Mouse (Mus musculus) hindbrain, embryonic 11.5 days (tissue): ENCODE measurements around the gene Herc6. TPM values are rescaled to one million over a fixed set of nuclear protein-coding genes. Genes with fewer than 3 reads are reported as not detected.
A peak's percentile ranks its signal among the peaks of the same experiment; 100 is the strongest.
"Not testable (repeated sequence)": the region's sequence is repeated elsewhere in the genome, so short reads cannot be mapped to it uniquely, and the experiment has no call there.

Source experiments
- ATAC-seq: fragments of 200-750 bp; cut with Nextera tagmentation; 2 replicates; pipeline ENCODE4 v1.8.0; 2017; ENCODE audit warnings: mild to moderate bottlenecking, moderate TSS enrichment, moderate library complexity; ENCODE audit not compliant: low FRiP score
- DNase-seq: peaks from one replicate; pipeline ENCODE4 v3.0.0-alpha.2; 2015; ENCODE audit warnings: low spot score
- H3K27ac ChIP-seq: fragments of 300-500 bp; sonication (generic); 2 replicates; pipeline ENCODE4 v1.5.1; 2014; ENCODE audit warnings: mild to moderate bottlenecking, low read depth, low read length
- H3K27me3 ChIP-seq: fragments of 300-500 bp; sonication (generic); 2 replicates; pipeline ENCODE4 v1.6.1; 2014; ENCODE audit warnings: mild to moderate bottlenecking, low read length, moderate library complexity, mixed read lengths; ENCODE audit not compliant: control insufficient read depth, insufficient read depth
- H3K36me3 ChIP-seq: fragments of 300-500 bp; sonication (generic); 2 replicates; pipeline ENCODE4 v1.6.1; 2014; ENCODE audit warnings: mild to moderate bottlenecking, low read length, moderate library complexity, mixed read lengths; ENCODE audit not compliant: control insufficient read depth, insufficient read depth
- H3K4me1 ChIP-seq: fragments of 300-500 bp; sonication (generic); replicated peaks from 2 replicates; pipeline ENCODE4 v1.6.1; 2014; ENCODE audit warnings: low read length, mixed read lengths; ENCODE audit not compliant: control insufficient read depth, insufficient read depth
- H3K4me2 ChIP-seq: fragments of 300-500 bp; sonication (generic); replicated peaks from 2 replicates; pipeline ENCODE4 v1.6.1; 2014; ENCODE audit warnings: mild to moderate bottlenecking, low read depth, low read length
- H3K4me3 ChIP-seq: fragments of 300-500 bp; sonication (generic); 2 replicates; pipeline ENCODE4 v1.5.1; 2014; ENCODE audit warnings: low read depth, low read length
- H3K9ac ChIP-seq: fragments of 300-500 bp; sonication (generic); 2 replicates; pipeline ENCODE4 v1.6.1; 2014; ENCODE audit warnings: low read depth, low read length
- H3K9me3 ChIP-seq: fragments of 300-500 bp; sonication (generic); 2 replicates; pipeline ENCODE4 v1.6.1; 2016; ENCODE audit warnings: low read length; ENCODE audit not compliant: control insufficient read depth
- WGBS: fragments of 180-500 bp; shearing (Covaris S2); extraction: QIAGEN DNeasy Blood & Tissue Kit; methylation state at CpG from one replicate; pipeline ENCODE4 v1.1.7; 2014; 5-methylcytosine and 5-hydroxymethylcytosine counted together
- polyA plus RNA-seq: library from polyadenylated mRNA; unstranded; fragments of >200 nt; fragmentation: Nextera tagmentation; extraction: Ambion mirVana; gene quantifications from 2 replicates; pipeline ENCODE4 v1.2.1, GENCODE M21; 2014

Herc6 gene
- polyA plus RNA-seq, 1 experiment from 2014 or later, result 1.2 TPM

- Histone ChIP-seq H3K4me3 (peak overlapping the region; percentile 67), H3K36me3 (no peaks in the 10 kb centered on the region), H3K9me3 (no peaks in the 10 kb centered on the region), H3K9ac (peak overlapping the region; percentile 47), H3K27me3 (no peaks in the 10 kb centered on the region), H3K4me1 (0 out of 2 replicates have a peak, but pooled peaks cover 2% of the 10 kb centered on the region), H3K27ac (peak overlapping the region; percentile 17; the same call in 1 of the 2 replicates), H3K4me2 (peak overlapping the region; percentile 50)
- WGBS, result 26% methylated on average over 14 of the region's 14 CpGs
- ATAC-seq (peak; percentile 66), DNase-seq (no peak)
Measured at GRCm38 (mm10) chr6:57535971-57536669, 44.7 kb upstream of the Herc6 start.

GRCm38 (mm10) chr6:57537887-57538286, 42.9 kb upstream of the Herc6 start:
- Histone ChIP-seq H3K4me1 (0 out of 2 replicates have a peak, but pooled peaks cover 2% of the 10 kb centered on the region), H3K9ac (no peak overlapping the region), H3K36me3 (no peaks in the 10 kb centered on the region), H3K4me2 (no peak overlapping the region), H3K4me3 (no peak overlapping the region), H3K27ac (no peak overlapping the region), H3K27me3 (no peaks in the 10 kb centered on the region), H3K9me3 (no peaks in the 10 kb centered on the region)
- DNase-seq (no peak), ATAC-seq (no peak)
- WGBS, result 87% methylated on average over 5 of the region's 5 CpGs

- no peak overlapping the region for H3K27ac ChIP-seq
- H3K4me3 ChIP-seq, result no peak overlapping the region
- H3K27me3 ChIP-seq, result no peaks in the 10 kb centered on the region
- 80% methylated on average over 5 of the region's 5 CpGs for WGBS
- no peak for DNase-seq
- H3K9me3 ChIP-seq, result no peaks in the 10 kb centered on the region
- H3K9ac ChIP-seq, result no peak overlapping the region
- no peaks in the 10 kb centered on the region for H3K36me3 ChIP-seq
- ATAC-seq, result no peak
- no peaks in the 10 kb centered on the region for H3K4me1 ChIP-seq
- no peak overlapping the region for H3K4me2 ChIP-seq
Measured at GRCm38 (mm10) chr6:57540950-57541498, 39.8 kb upstream of the Herc6 start.

- Histone ChIP-seq H3K4me2 (no peak overlapping the region), H3K36me3 (no peaks in the 10 kb centered on the region), H3K9ac (no peak overlapping the region), H3K4me1 (no peaks in the 10 kb centered on the region), H3K4me3 (no peak overlapping the region), H3K27me3 (no peaks in the 10 kb centered on the region), H3K27ac (no peak overlapping the region), H3K9me3 (no peaks in the 10 kb centered on the region)
- DNase-seq (no peak), ATAC-seq (no peak)
- WGBS, result 91% methylated on average over 1 of the region's 1 CpGs
Measured at GRCm38 (mm10) chr6:57541737-57542335, 39.0 kb upstream of the Herc6 start.

GRCm38 (mm10) chr6:57543591-57543990, 37.2 kb upstream of the Herc6 start:
- DNase-seq, H3K27me3 ChIP-seq, ATAC-seq, H3K9me3 ChIP-seq, H3K9ac ChIP-seq, H3K4me1 ChIP-seq, H3K36me3 ChIP-seq, H3K4me2 ChIP-seq, H3K4me3 ChIP-seq, H3K27ac ChIP-seq: not testable (repeated sequence)

- Histone ChIP-seq H3K4me3 (no peak overlapping the region), H3K4me1 (no peaks in the 10 kb centered on the region), H3K27me3 (no peaks in the 10 kb centered on the region), H3K9ac (no peak overlapping the region), H3K27ac (no peak overlapping the region), H3K9me3 (no peaks in the 10 kb centered on the region), H3K36me3 (no peaks in the 10 kb centered on the region), H3K4me2 (no peak overlapping the region)
- ATAC-seq, result no peak
- 70% methylated on average over 2 of the region's 2 CpGs for whole genome bisulfite sequencing
- no peak for DNase-seq
Measured at GRCm38 (mm10) chr6:57544866-57545265, 35.9 kb upstream of the Herc6 start.

GRCm38 (mm10) chr6:57551211-57551796, 29.5 kb upstream of the Herc6 start:
- H3K36me3 ChIP-seq, result no peaks in the 10 kb centered on the region
- no peaks in the 10 kb centered on the region for H3K27me3 ChIP-seq
- 78% methylated on average over 3 of the region's 3 CpGs for WGBS
- H3K27ac ChIP-seq, result no peak overlapping the region
- H3K9me3 ChIP-seq, result no peaks in the 10 kb centered on the region
- ATAC-seq (no peak), DNase-seq (no peak)
- H3K4me1 ChIP-seq, result no peaks in the 10 kb centered on the region
- no peak overlapping the region for H3K4me2 ChIP-seq
- H3K9ac ChIP-seq, result no peak overlapping the region
- no peak overlapping the region for H3K4me3 ChIP-seq

GRCm38 (mm10) chr6:57557796-57558317, 22.9 kb upstream of the Herc6 start:
- ATAC-seq, result no peak

More at GRCm38 (mm10) chr6:57557796-57558317, 22.9 kb upstream of the Herc6 start:
- 62% methylated on average over 4 of the region's 4 CpGs for WGBS
- Histone ChIP-seq H3K4me2 (no peak overlapping the region), H3K4me1 (no peaks in the 10 kb centered on the region), H3K36me3 (no peaks in the 10 kb centered on the region), H3K27ac (no peak overlapping the region), H3K9ac (no peak overlapping the region), H3K9me3 (no peaks in the 10 kb centered on the region), H3K27me3 (no peaks in the 10 kb centered on the region), H3K4me3 (no peak overlapping the region)
- DNase-seq, result no peak
